Mouse (Mus musculus): ENCODE results near the gene S1pr3. TPM values are rescaled to one million over a fixed set of nuclear protein-coding genes. Genes with fewer than 3 reads are reported as not detected.

Gene S1pr3
- total and polyA plus RNA-seq, 2 experiments from 2014 or later = 15.6 to 25.8 TPM

DNA sequence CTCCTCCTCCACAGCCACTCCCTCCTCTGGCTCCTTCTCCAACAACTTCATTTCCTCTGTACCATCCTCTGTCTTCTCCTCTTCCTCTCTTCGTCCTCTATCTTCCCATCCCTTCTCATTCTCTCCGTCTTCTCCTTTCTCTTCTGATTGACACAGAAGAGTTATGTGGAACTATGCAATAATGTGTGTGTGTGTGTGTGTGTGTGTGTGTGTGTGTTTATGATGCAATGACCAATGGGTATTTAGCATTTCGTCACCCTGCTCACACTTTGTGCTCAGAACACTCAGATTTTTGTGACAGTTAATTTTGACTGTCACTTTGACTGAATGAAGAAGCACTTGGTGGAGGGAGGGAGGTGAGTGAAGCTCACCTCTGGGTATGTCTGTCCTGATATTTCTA lies 39.1 kb upstream of the S1pr3 start:
- TF ChIP-seq EP300 (IDR thresholded peaks at IDR 0.05; ENCODE audit: low read depth) = no peak
- TF ChIP-seq CTCF (IDR thresholded peaks at IDR 0.05; ENCODE audit: low read depth) = no peak
- no peaks in the 10 kb centered on the region for H3K36me3 ChIP-seq (replicated peaks; ENCODE audit: control insufficient read depth, insufficient read depth, low read length)

DNA sequence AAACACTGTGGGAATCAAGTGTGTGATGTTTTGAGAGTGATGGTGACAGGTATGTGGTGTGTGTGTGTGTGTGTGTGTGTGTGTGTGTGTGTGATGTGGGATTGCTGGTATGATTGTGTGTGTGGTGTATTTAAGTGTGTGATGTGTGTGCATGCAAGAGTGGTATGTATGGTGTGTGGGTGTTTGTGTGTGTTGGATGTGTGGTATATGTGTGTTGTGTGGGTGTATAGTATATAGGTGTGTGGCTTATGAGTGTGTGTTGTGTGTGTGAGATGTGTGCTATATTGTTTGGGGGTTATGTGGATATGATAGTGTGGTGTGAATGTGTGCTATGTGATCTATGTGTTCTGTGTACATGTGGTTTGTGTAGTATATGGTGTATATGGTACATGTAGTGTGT lies 35.4 kb upstream of the S1pr3 start:
- H3K27ac ChIP-seq (ENCODE audit: low read depth) = no peak overlapping the region
- H3K4me3 ChIP-seq (ENCODE audit: low read depth, low read length) = no peak overlapping the region
- no peaks in the 10 kb centered on the region for H3K27me3 ChIP-seq (ENCODE audit: control insufficient read depth, insufficient read depth, low read length)
- no peaks in the 10 kb centered on the region for H3K9me3 ChIP-seq (replicated peaks; ENCODE audit: control insufficient read depth, low read length)
- no peaks in the 10 kb centered on the region for H3K36me3 ChIP-seq (replicated peaks; ENCODE audit: control insufficient read depth, insufficient read depth, low read length)
- H3K4me2 ChIP-seq (ENCODE audit: low read depth, low read length) = no peak overlapping the region
- H3K9ac ChIP-seq (replicated peaks; ENCODE audit: low read depth, low read length) = no peak overlapping the region
- TF ChIP-seq EP300 (IDR thresholded peaks at IDR 0.05; ENCODE audit: low read depth) (no peak), CTCF (IDR thresholded peaks at IDR 0.05; ENCODE audit: low read depth) (no peak)
- peaks cover 3% of the 10 kb centered on the region for H3K4me1 ChIP-seq (ENCODE audit: control insufficient read depth, insufficient read depth)
- ATAC-seq (ENCODE audit: insufficient read depth, low read depth) (no peak), DNase-seq (ENCODE audit: low spot score) (no peak)

More for the DNA sequence above, 39.1 kb upstream of the S1pr3 start:
- WGBS = 90% methylated on average over 3 of the region's 3 CpGs
- H3K9ac ChIP-seq (replicated peaks; ENCODE audit: low read depth, low read length) = no peak overlapping the region
- no peaks in the 10 kb centered on the region for H3K27me3 ChIP-seq (ENCODE audit: control insufficient read depth, insufficient read depth, low read length)
- DNase-seq (ENCODE audit: low spot score) (no peak), ATAC-seq (ENCODE audit: insufficient read depth, low read depth) (no peak)
- H3K4me3 ChIP-seq (ENCODE audit: low read depth, low read length) = no peak overlapping the region
- H3K4me1 ChIP-seq (ENCODE audit: control insufficient read depth, insufficient read depth) = peaks cover 9% of the 10 kb centered on the region; the same call in 1 of the 2 replicates
- no peak overlapping the region for H3K4me2 ChIP-seq (ENCODE audit: low read depth, low read length)
- H3K9me3 ChIP-seq (replicated peaks; ENCODE audit: control insufficient read depth, low read length) = no peaks in the 10 kb centered on the region
- no peak overlapping the region for H3K27ac ChIP-seq (ENCODE audit: low read depth)

DNA sequence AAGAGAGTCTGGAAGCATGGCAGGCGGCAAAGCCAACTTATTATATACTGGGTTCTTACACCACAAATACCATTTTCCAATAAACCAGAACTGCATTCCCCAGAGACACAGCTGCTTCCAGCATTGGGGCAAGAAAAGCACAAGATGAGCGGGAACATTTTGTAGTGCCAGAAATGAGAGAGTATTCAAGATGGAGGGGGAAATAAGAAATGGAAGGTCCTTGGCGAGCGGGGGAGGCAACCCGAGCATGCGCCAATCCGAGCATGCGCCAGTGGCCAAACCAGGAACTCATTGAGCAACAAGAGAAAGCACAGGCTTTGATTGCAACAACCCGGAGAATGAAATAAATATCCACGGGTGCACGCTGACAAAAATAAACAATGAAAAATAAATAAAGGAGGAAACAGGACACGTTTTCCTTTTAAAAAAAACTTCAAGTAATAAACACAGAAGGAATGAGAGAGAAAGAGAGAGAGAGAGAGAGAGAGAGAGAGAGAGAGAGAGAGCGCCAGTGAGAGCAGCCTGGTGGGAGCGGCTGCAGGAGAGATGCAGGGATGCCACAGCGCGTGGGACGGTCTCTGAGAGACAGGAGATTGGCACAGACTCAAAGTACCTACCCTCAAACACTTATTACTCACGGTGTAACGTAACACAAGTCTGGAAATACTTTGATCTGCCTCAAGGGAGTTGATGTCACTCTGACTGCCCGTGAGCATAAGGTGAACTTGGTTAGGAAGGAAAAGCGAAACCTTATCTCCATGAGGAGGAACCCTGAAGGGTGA lies 34.2 kb upstream of the S1pr3 start:
- Histone ChIP-seq H3K36me3 (replicated peaks; ENCODE audit: control insufficient read depth, insufficient read depth, low read length) (no peaks in the 10 kb centered on the region), H3K9ac (replicated peaks; ENCODE audit: low read depth, low read length) (no peak overlapping the region), H3K27ac (ENCODE audit: low read depth) (no peak overlapping the region), H3K27me3 (ENCODE audit: control insufficient read depth, insufficient read depth, low read length) (no peaks in the 10 kb centered on the region), H3K4me2 (ENCODE audit: low read depth, low read length) (no peak overlapping the region), H3K9me3 (replicated peaks; ENCODE audit: control insufficient read depth, low read length) (no peaks in the 10 kb centered on the region), H3K4me3 (ENCODE audit: low read depth, low read length) (no peak overlapping the region), H3K4me1 (ENCODE audit: control insufficient read depth, insufficient read depth) (peaks cover 13% of the 10 kb centered on the region)
- ATAC-seq (ENCODE audit: insufficient read depth, low read depth) = no peak
- DNase-seq (ENCODE audit: low spot score) = no peak
- TF ChIP-seq CTCF (IDR thresholded peaks at IDR 0.05; ENCODE audit: low read depth) = no peak
- no peak for TF ChIP-seq EP300 (IDR thresholded peaks at IDR 0.05; ENCODE audit: low read depth)
- 75% methylated on average over 21 of the region's 21 CpGs for WGBS

- no peak for TF ChIP-seq EP300 (IDR thresholded peaks at IDR 0.05; ENCODE audit: low read depth)
- TF ChIP-seq CTCF (IDR thresholded peaks at IDR 0.05; ENCODE audit: low read depth) = no peak
- Histone ChIP-seq H3K27ac (ENCODE audit: low read depth) (peak overlapping the region; percentile 46; the same call in 1 of the 2 replicates), H3K27me3 (ENCODE audit: control insufficient read depth, insufficient read depth, low read length) (no peaks in the 10 kb centered on the region), H3K9me3 (replicated peaks; ENCODE audit: control insufficient read depth, low read length) (no peaks in the 10 kb centered on the region), H3K4me2 (ENCODE audit: low read depth, low read length) (peak overlapping the region; percentile 49), H3K4me3 (ENCODE audit: low read depth, low read length) (no peak overlapping the region; the same call in 1 of the 2 replicates), H3K9ac (replicated peaks; ENCODE audit: low read depth, low read length) (no peak overlapping the region), H3K4me1 (ENCODE audit: control insufficient read depth, insufficient read depth) (peaks cover 17% of the 10 kb centered on the region), H3K36me3 (replicated peaks; ENCODE audit: control insufficient read depth, insufficient read depth, low read length) (no peaks in the 10 kb centered on the region)
- DNase-seq (ENCODE audit: low spot score) (peak; percentile 43), ATAC-seq (ENCODE audit: insufficient read depth, low read depth) (peak; percentile 34; the same call in 1 of the 2 replicates)
- WGBS = 8% methylated on average over 4 of the region's 4 CpGs
Measured at GRCm38 (mm10) chr13:51378126-51378525, 30.3 kb upstream of the S1pr3 start.

DNA sequence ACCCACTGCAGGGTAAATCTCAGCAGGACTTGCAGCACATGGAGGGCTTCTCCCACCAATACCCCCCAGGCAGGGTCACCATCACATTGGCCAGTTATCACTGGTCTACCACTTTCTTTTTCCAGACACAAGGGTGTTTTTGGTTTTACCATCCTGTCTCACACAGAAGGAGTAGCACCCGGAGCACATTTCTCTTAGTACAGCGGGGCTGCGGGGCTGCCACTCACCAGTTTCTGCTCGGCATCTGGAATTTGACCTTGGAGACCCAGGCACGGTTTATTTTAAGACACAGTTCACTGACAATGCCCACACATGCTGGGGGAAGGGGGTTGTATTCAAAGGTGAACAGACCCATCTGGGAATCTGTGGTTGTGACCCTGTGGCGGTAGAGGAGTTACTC lies 28.8 kb upstream of the S1pr3 start:
- ATAC-seq (ENCODE audit: insufficient read depth, low read depth) (peak; percentile 78), DNase-seq (ENCODE audit: low spot score) (peak; percentile 68)
- no peak overlapping the region; the same call in 1 of the 2 replicates for H3K4me2 ChIP-seq (ENCODE audit: low read depth, low read length)
- H3K36me3 ChIP-seq (replicated peaks; ENCODE audit: control insufficient read depth, insufficient read depth, low read length) = no peaks in the 10 kb centered on the region
- H3K4me1 ChIP-seq (ENCODE audit: control insufficient read depth, insufficient read depth) = peaks cover 17% of the 10 kb centered on the region
- no peak for TF ChIP-seq EP300 (IDR thresholded peaks at IDR 0.05; ENCODE audit: low read depth)
- no peak for TF ChIP-seq CTCF (IDR thresholded peaks at IDR 0.05; ENCODE audit: low read depth)
- H3K27me3 ChIP-seq (ENCODE audit: control insufficient read depth, insufficient read depth, low read length) = no peaks in the 10 kb centered on the region
- H3K9me3 ChIP-seq (replicated peaks; ENCODE audit: control insufficient read depth, low read length) = no peaks in the 10 kb centered on the region
- WGBS = 14% methylated on average over 6 of the region's 6 CpGs
- H3K27ac ChIP-seq (ENCODE audit: low read depth) = peak overlapping the region; percentile 77
- H3K4me3 ChIP-seq (ENCODE audit: low read depth, low read length) = no peak overlapping the region
- no peak overlapping the region for H3K9ac ChIP-seq (replicated peaks; ENCODE audit: low read depth, low read length)
